Mouse (Mus musculus) liver, embryonic 14.5 days (tissue): ENCODE data around the gene Mrpl27. TPM values are rescaled to one million over a fixed set of nuclear protein-coding genes. Genes with fewer than 3 reads are reported as not detected.

Experiments used
- ATAC-seq: fragments of 200-750 bp; cut with Nextera tagmentation; 2 replicates; pipeline ENCODE4 v1.8.0; 2017; ENCODE audit warnings: moderate number of reproducible peaks, mild to moderate bottlenecking, moderate library complexity; ENCODE audit not compliant: insufficient read depth
- DNase-seq, 3 experiments: peaks; one replicate each; pipeline ENCODE4 v3.0.0-alpha.2; 2012 to 2013; ENCODE audit warnings: low read depth in 3 of 3, low spot score in 3 of 3
- H3K27ac ChIP-seq: fragments of 300-500 bp; sonication (generic); 2 replicates; pipeline ENCODE4 v1.5.1; 2014; ENCODE audit warnings: moderate library complexity, mild to moderate bottlenecking, control low read depth, inconsistent platforms
- H3K27me3 ChIP-seq: fragments of 300-500 bp; sonication (generic); 2 replicates; pipeline ENCODE4 v1.6.1; 2014; ENCODE audit warnings: mild to moderate bottlenecking, low read length, moderate library complexity; ENCODE audit not compliant: control insufficient read depth, insufficient read depth
- H3K36me3 ChIP-seq: fragments of 300-500 bp; sonication (generic); replicated peaks from 2 replicates; pipeline ENCODE4 v1.6.1; 2014; ENCODE audit warnings: low read depth; ENCODE audit not compliant: control insufficient read depth, insufficient read depth
- H3K4me1 ChIP-seq, 2 experiments: fragments of 200-500 bp in 1 of 2; fragments of 300-500 bp in 1 of 2; sonication (generic) in 1 of 2; replicated peaks; 2 replicates each; pipeline ENCODE4 v1.6.1; 2012 to 2014; ENCODE audit warnings: antibody characterized with exemption in 1 of 2, inconsistent platforms in 1 of 2, low read length in 1 of 2; ENCODE audit not compliant: control insufficient read depth in 2 of 2, insufficient read depth in 2 of 2
- H3K4me2 ChIP-seq: fragments of 300-500 bp; sonication (generic); 2 replicates; pipeline ENCODE4 v1.6.1; 2014; ENCODE audit warnings: low read depth, mild to moderate bottlenecking, control low read depth, moderate library complexity
- H3K4me3 ChIP-seq, 2 experiments: fragments of 200-500 bp in 1 of 2; fragments of 300-500 bp in 1 of 2; sonication (generic) in 1 of 2; 2 replicates each; pipeline ENCODE4 v1.5.1; 2012 to 2014; ENCODE audit warnings: low read depth in 2 of 2, low read length in 2 of 2, mild to moderate bottlenecking in 2 of 2, control low read depth in 1 of 2, inconsistent platforms in 1 of 2, moderate library complexity in 1 of 2; ENCODE audit not compliant: insufficient read depth in 1 of 2
- H3K9ac ChIP-seq: fragments of 300-500 bp; sonication (generic); replicated peaks from 2 replicates; pipeline ENCODE4 v1.6.1; 2014; ENCODE audit warnings: mild to moderate bottlenecking, control low read depth, moderate library complexity
- H3K9me3 ChIP-seq: fragments of 300-500 bp; sonication (generic); 2 replicates; pipeline ENCODE4 v1.6.1; 2016; ENCODE audit warnings: low read length, mixed read lengths; ENCODE audit not compliant: control insufficient read depth
- CTCF ChIP-seq: IDR thresholded peaks from 2 replicates; pipeline ENCODE4 v1.5.1; 2016; ENCODE audit warnings: antibody characterized with exemption, low read depth, control low read depth
- EP300 ChIP-seq: IDR thresholded peaks from 2 replicates; pipeline ENCODE4 v1.6.1; 2016; ENCODE audit warnings: antibody characterized with exemption, low read depth
- WGBS: fragments of 180-500 bp; shearing (Covaris S2); extraction: QIAGEN DNeasy Blood & Tissue Kit; methylation state at CpG from one replicate; pipeline ENCODE4 v1.1.7; 2014; ENCODE audit not compliant: insufficient replicate concordance; 5-methylcytosine and 5-hydroxymethylcytosine counted together
- polyA plus RNA-seq, 2 experiments: library from polyadenylated mRNA; depleted of rRNA in 1 of 2; stranded (reverse) in 1 of 2; unstranded in 1 of 2; fragments of >200 nt; fragmentation: Nextera tagmentation in 1 of 2; extraction: Ambion mirVana in 1 of 2; gene quantifications; 2 replicates each; pipeline versions ENCODE4 v1.2.1 to v1.2.3; 2012 to 2014

Mrpl27 gene
- polyA plus RNA-seq (2012; rRNA removed), result 45.0 and 61.3 TPM in 2 replicates
- polyA plus RNA-seq (2014; fragmentation: Nextera tagmentation; extraction: Ambion mirVana), result 56.8 and 58.6 TPM in 2 replicates

DNA sequence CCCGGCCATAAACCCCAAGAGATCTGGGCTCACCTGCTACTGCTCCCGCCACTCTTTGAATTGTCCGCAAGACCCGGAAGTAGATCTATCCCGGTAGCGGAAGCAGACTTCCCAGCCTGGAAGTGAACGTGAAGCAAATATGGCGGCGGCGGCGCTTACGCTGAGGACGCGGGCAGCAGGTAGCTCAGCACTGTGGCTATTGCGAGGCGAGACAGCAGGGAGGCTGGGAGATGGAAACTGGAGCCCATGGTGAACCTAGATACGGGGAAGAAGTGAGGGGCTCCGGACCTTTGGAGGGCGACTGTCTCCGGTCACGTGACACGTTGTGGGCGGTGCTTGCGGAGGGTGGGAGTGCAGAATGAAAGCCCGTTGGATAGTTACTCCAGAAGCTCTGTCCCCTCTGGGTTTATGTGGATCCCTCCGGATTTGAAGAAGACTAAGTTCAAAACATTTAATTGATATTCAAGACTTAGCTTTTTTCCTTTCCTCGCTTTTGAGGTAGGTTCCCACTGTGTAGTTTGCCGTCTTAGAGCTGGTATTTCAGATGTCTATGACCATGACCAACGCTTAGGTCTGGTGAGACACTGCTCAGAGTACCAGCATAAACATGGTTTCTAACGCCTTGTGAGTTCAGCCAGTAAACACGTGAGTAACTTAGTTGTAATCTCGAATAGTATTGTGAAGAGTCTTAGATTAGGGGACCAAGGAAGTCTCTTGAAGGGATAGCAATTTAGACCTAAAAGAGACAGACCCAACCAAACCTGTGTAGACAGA, at the start of gene Mrpl27, which contains the start of gene Eme1:
Gene Mrpl27, plus strand, starts transcription at position 105 of the 774 bp plus-strand sequence.
Gene Eme1, minus strand, starts transcription at position 302 of the 774 bp plus-strand sequence.
- Histone ChIP-seq H3K4me3 (peak within 1 kb of the TSS; percentile 76), H3K4me1 (peaks cover 14 to 17% of the 10 kb centered on the region in 2 experiments), H3K4me2 (peak within 1 kb of the TSS; percentile 95), H3K36me3 (peaks cover 14% of the 10 kb centered on the region), H3K27me3 (no peaks in the 10 kb centered on the region), H3K9ac (peak within 1 kb of the TSS; percentile 86), H3K27ac (peak within 1 kb of the TSS; percentile 77), H3K9me3 (no peaks in the 10 kb centered on the region)
- DNase-seq (peak; percentile 66 to 73 (median 71)), ATAC-seq (peak; percentile 90)
- TF ChIP-seq CTCF (no peak), EP300 (no peak)
- WGBS, result under 1% methylated on average over 32 of the region's 32 CpGs

DNA sequence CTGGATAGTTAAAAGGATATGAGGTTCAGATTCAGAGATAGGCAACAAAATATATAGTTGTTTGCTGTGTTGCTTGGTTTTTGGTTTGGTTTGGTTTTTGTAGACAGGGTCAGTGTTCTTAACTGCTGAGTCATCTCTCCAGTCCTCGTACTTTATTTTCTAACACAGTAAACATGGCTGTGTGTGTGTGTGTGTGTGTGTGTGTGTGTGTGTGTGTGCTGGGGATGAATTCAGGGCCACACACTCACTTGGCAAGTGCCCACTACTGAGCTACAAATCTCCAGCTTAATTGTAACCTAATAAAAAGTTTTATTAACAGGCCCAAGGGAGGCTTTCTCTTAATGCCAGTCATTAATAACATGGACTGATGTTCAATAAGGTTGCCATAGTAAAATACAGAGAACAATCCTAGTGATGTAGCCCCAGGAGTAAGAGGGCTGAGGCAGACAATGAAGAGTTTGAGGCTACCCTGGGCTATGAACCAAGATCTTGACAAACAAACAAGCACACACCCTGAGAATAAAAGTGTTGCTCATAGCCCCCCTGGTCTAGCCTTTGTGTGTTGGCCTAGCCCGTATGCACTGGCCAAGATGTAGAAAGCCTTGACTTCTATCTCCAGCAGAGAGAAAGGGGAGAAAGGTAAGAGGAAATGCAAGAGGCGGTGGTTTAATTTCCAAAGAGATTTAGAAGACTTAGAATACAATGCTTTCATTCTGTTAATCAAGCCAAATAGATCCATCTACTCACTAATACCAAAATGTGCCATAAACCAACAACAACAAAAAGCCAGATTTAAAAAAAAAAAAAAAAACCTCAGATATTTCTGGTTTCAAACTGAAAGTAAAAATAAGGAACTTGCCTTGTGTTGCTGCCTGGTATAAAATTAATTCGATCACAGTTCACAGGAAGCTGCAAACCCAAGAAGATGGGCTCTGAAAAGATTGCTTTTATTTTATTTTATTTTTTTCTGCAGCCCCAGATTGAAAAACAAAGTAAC, 42.5 kb upstream of the Mrpl27 start:
- H3K27ac ChIP-seq, result no peak overlapping the region
- no peaks in the 10 kb centered on the region for H3K36me3 ChIP-seq
- TF ChIP-seq EP300, result no peak
- TF ChIP-seq CTCF, result no peak
- H3K9me3 ChIP-seq, result no peaks in the 10 kb centered on the region
- H3K27me3 ChIP-seq, result no peaks in the 10 kb centered on the region
- H3K4me2 ChIP-seq, result no peak overlapping the region
- WGBS, result 40% methylated on average over 4 of the region's 4 CpGs
- no peak overlapping the region for H3K9ac ChIP-seq
- DNase-seq (no peak), ATAC-seq (no peak)
- no peak overlapping the region for H3K4me3 ChIP-seq
- H3K4me1 ChIP-seq, result no peaks in the 10 kb centered on the region

DNA sequence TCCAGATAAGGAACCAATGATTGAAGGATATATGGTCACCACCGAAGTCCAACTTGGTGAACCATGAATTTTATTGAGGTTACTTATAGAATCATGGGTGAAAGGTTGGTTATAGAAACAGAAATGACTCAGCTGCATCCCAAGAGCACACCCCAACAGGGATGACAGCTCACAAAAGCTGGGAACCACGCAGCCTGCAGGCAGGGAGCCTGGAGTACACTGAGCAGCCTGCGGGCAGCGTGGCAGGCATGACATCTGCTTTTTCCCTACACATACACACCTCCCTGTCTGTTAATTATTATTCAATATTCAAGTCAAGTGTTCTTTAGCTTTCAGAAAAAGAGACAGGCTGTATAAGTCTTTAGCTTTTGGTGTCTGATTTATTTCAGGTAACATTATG, 39.0 kb upstream of the Mrpl27 start:
- Histone ChIP-seq H3K4me2 (no peak overlapping the region), H3K9me3 (no peaks in the 10 kb centered on the region), H3K4me1 (no peaks in the 10 kb centered on the region), H3K36me3 (no peaks in the 10 kb centered on the region), H3K4me3 (no peak overlapping the region), H3K27ac (no peak overlapping the region), H3K9ac (no peak overlapping the region), H3K27me3 (no peaks in the 10 kb centered on the region)
- 57% methylated on average over 4 of the region's 4 CpGs for WGBS
- no peak for ATAC-seq
- TF ChIP-seq EP300, result no peak
- TF ChIP-seq CTCF, result no peak
- no peak for DNase-seq

DNA sequence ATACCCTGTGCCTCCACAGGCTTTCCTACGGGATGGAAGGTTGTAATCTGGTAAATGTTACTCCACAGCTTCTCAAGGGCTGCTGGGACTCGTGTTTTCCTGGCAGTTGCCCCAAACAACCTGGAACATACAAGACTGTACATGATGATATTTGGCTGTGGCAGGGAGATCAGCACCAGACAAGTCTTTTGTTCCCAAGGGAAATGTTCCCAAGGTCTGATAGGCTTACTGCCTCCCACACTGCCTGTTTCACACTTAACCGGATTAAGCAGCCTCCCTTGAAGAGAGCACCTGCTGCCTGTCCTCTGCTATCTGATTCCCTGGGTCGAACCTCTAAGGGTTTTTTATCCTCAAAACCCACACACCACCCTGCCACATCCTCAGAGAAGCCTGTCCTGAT, 38.1 kb upstream of the Mrpl27 start:
- DNase-seq (no peak), ATAC-seq (no peak)
- Histone ChIP-seq H3K4me1 (no peaks in the 10 kb centered on the region), H3K36me3 (no peaks in the 10 kb centered on the region), H3K27ac (no peak overlapping the region), H3K27me3 (no peaks in the 10 kb centered on the region), H3K9me3 (no peaks in the 10 kb centered on the region), H3K9ac (no peak overlapping the region), H3K4me2 (no peak overlapping the region), H3K4me3 (no peak overlapping the region)
- WGBS, result 24% methylated on average over 4 of the region's 4 CpGs
- TF ChIP-seq EP300, result no peak
- TF ChIP-seq CTCF, result no peak
